Mouse (Mus musculus): ENCODE results near the gene Zfp53.
"Not testable (repeated sequence)": the region's sequence is repeated elsewhere in the genome, so short reads cannot be mapped to it uniquely, and the experiment has no call there.

DNA sequence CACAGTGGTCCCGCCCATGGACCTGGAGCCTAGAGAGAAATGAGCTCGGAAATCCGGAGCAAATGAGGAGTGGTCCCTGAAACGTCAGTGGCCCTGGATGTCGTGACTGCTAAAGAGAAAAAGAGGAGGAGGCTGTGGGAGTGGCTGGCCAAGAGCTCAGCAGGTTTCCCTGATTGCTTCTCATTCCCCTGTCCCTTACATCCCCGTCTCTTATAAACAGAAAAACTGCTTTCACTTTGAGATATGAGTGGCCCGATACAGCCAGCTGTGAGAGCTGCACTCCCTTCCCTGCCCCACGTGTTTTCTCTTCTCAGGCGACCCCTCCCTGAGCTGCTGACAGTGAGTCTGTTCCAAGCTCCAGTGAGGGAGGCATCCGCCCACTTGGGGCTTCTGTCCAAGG, 14.1 kb upstream of the Zfp53 start:
- TF ChIP-seq POLR2A (IDR thresholded peaks at IDR 0.05; ENCODE audit: borderline replicate concordance, control insufficient read depth, low read depth, low read length); CTCF (IDR thresholded peaks at IDR 0.05; ENCODE audit: control insufficient read depth, insufficient read depth, low read length): not testable (repeated sequence)

Measured in bone marrow, adult 2 months (tissue).